Mouse (Mus musculus) embryonic facial prominence, embryonic 10.5 days (tissue): ENCODE data around the gene Itsn1. TPM values are rescaled to one million over a fixed set of nuclear protein-coding genes. Genes with fewer than 3 reads are reported as not detected.

ENCODE experiments used
- DNase-seq: peaks from one replicate; pipeline ENCODE4 v3.0.0-alpha.2; 2017; ENCODE audit warnings: low spot score
- H3K27ac ChIP-seq: fragments of 300-500 bp; sonication (generic); replicated peaks from 2 replicates; pipeline ENCODE4 v1.5.1; 2016; ENCODE audit warnings: mild to moderate bottlenecking
- H3K27me3 ChIP-seq: fragments of 300-500 bp; sonication (generic); replicated peaks from 2 replicates; pipeline ENCODE4 v1.6.1; 2016; ENCODE audit warnings: low read depth, mild to moderate bottlenecking; ENCODE audit not compliant: poor library complexity, severe bottlenecking
- H3K36me3 ChIP-seq: fragments of 300-500 bp; sonication (generic); replicated peaks from 2 replicates; pipeline ENCODE4 v1.6.1; 2016; ENCODE audit warnings: mild to moderate bottlenecking, moderate library complexity
- H3K4me1 ChIP-seq: fragments of 300-500 bp; sonication (generic); 2 replicates; pipeline ENCODE4 v1.6.1; 2016
- H3K4me3 ChIP-seq: fragments of 300-500 bp; sonication (generic); 2 replicates; pipeline ENCODE4 v1.5.1; 2016; ENCODE audit warnings: mild to moderate bottlenecking, moderate library complexity
- H3K9me3 ChIP-seq: fragments of 300-500 bp; sonication (generic); 2 replicates; pipeline ENCODE4 v1.6.1; 2016; ENCODE audit warnings: mild to moderate bottlenecking
- WGBS: fragments of 180-500 bp; shearing (Covaris S2); methylation state at CpG from one replicate; pipeline ENCODE4 v1.1.7; 2016; 5-methylcytosine and 5-hydroxymethylcytosine counted together
- polyA plus RNA-seq: library from polyadenylated mRNA; unstranded; fragments of >200 nt; fragmentation: Nextera tagmentation; extraction: Ambion mirVana; gene quantifications from 2 replicates; pipeline ENCODE4 v1.2.1, GENCODE M21; 2016

Gene Itsn1
- polyA plus RNA-seq, 1 experiment from 2014 or later: 40.1 TPM

DNA sequence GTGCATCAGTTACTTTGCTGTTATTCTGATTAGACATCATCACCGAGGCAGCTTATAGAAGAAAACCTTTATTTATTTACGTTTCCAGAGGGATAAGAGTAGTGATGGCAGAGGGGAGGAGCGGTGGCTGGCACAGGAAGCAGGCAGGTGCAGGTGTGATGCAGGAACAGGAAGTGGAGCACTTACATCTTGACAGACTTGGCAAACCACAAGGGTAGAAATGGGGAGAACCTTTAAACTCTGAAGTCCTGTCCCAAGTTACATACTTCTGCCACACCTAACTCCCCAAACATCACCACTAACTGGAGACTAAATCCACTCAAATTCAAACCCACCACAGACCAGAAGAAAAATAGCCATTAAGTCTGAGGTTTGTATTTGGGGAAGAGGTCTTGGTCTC, 51.7 kb downstream of the Itsn1 start:
- no peak for DNase-seq
- 93% methylated on average over 3 of the region's 3 CpGs for WGBS
- peaks cover 30% of the 10 kb centered on the region for H3K36me3 ChIP-seq
- H3K27me3 ChIP-seq: no peaks in the 10 kb centered on the region
- H3K27ac ChIP-seq: no peak overlapping the region
- H3K9me3 ChIP-seq: no peaks in the 10 kb centered on the region
- 0 out of 2 replicates have a peak, but pooled peaks cover 3% of the 10 kb centered on the region for H3K4me1 ChIP-seq
- no peak overlapping the region for H3K4me3 ChIP-seq

GRCm38 (mm10) chr16:91783191-91783590, 54.1 kb downstream of the Itsn1 start:
- Histone ChIP-seq H3K27me3 (no peaks in the 10 kb centered on the region), H3K9me3 (no peaks in the 10 kb centered on the region), H3K4me3 (no peak overlapping the region), H3K36me3 (peaks cover 53% of the 10 kb centered on the region), H3K4me1 (no peaks in the 10 kb centered on the region), H3K27ac (no peak overlapping the region)
- no peak for DNase-seq
- 92% methylated on average over 7 of the region's 7 CpGs for WGBS

GRCm38 (mm10) chr16:91784298-91784697, 55.2 kb downstream of the Itsn1 start:
- Histone ChIP-seq H3K4me1 (no peaks in the 10 kb centered on the region), H3K27me3 (no peaks in the 10 kb centered on the region), H3K4me3 (no peak overlapping the region), H3K9me3 (no peaks in the 10 kb centered on the region), H3K36me3 (peaks cover 62% of the 10 kb centered on the region), H3K27ac (no peak overlapping the region)
- DNase-seq: no peak
- 80% methylated on average over 6 of the region's 6 CpGs for WGBS

DNA sequence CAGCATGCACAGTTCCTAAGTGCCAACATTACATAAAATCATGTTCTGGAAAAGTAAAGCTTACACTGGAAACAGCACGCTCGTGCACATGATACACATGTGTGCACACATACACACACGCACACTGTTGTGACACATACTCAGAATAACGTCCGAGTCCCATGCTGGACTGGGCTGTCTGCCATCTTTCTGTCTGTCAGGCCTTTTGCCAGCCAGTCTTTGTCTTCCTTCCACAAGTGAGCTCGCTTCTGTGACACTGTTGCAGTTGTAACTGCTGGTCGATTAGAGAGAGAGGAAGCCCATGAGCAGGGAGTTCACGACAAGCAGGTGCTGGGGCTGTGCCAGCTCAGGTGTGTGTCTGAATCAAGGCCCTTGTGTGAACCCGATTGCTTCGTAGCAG, 57.3 kb downstream of the Itsn1 start:
- WGBS: 91% methylated on average over 10 of the region's 10 CpGs

GRCm38 (mm10) chr16:91789728-91790127, 60.6 kb downstream of the Itsn1 start:
- no peak for DNase-seq
- Histone ChIP-seq H3K4me3 (no peak overlapping the region), H3K4me1 (no peaks in the 10 kb centered on the region), H3K27me3 (no peaks in the 10 kb centered on the region), H3K36me3 (peaks cover 80% of the 10 kb centered on the region), H3K9me3 (no peaks in the 10 kb centered on the region), H3K27ac (no peak overlapping the region)
- WGBS: 87% methylated on average over 6 of the region's 6 CpGs

More for the DNA sequence above, 57.3 kb downstream of the Itsn1 start:
- Histone ChIP-seq H3K4me1 (no peaks in the 10 kb centered on the region), H3K27ac (no peak overlapping the region), H3K4me3 (no peak overlapping the region), H3K36me3 (peaks cover 81% of the 10 kb centered on the region), H3K27me3 (no peaks in the 10 kb centered on the region), H3K9me3 (no peaks in the 10 kb centered on the region)
- no peak for DNase-seq

GRCm38 (mm10) chr16:91792477-91793196, 63.6 kb downstream of the Itsn1 start:
- Histone ChIP-seq H3K27ac (no peak overlapping the region), H3K36me3 (peaks cover 74% of the 10 kb centered on the region), H3K27me3 (no peaks in the 10 kb centered on the region), H3K4me3 (no peak overlapping the region), H3K4me1 (no peaks in the 10 kb centered on the region), H3K9me3 (no peaks in the 10 kb centered on the region)
- no peak for DNase-seq
- 79% methylated on average over 8 of the region's 8 CpGs for WGBS

GRCm38 (mm10) chr16:91793507-91794278, 64.6 kb downstream of the Itsn1 start:
- no peak overlapping the region for H3K4me3 ChIP-seq
- no peaks in the 10 kb centered on the region for H3K27me3 ChIP-seq
- H3K9me3 ChIP-seq: no peaks in the 10 kb centered on the region
- 92% methylated on average over 13 of the region's 13 CpGs for WGBS
- H3K4me1 ChIP-seq: no peaks in the 10 kb centered on the region
- H3K36me3 ChIP-seq: peaks cover 65% of the 10 kb centered on the region
- no peak for DNase-seq
- H3K27ac ChIP-seq: no peak overlapping the region

- Histone ChIP-seq H3K4me3 (no peak overlapping the region), H3K4me1 (no peaks in the 10 kb centered on the region), H3K9me3 (no peaks in the 10 kb centered on the region), H3K27me3 (no peaks in the 10 kb centered on the region), H3K27ac (no peak overlapping the region), H3K36me3 (peaks cover 65% of the 10 kb centered on the region)
- DNase-seq: no peak
- 94% methylated on average over 7 of the region's 7 CpGs for WGBS
These were observed 65.2 kb downstream of the Itsn1 start for GRCm38 (mm10) chr16:91794306-91794705.

DNA sequence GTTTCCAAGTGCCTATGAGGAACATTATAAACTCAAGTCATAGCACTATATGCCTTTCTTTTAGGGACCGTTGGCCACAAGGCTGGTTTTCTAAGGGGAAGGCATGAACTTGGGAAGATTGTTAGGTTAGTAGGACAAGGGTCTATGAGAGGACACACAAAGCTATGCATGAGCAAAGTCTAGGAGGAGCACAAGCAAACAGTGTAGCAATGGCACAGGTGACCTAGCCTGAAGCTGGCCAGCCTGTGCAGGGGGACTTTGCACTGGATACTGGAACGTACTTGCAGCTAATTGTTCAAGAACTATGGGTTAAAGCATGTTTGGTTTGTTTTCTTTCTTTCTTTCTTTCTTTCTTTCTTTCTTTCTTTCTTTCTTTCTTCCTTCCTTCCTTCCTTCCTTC, 66.0 kb downstream of the Itsn1 start:
- 93% methylated on average over 2 of the region's 2 CpGs for WGBS
- Histone ChIP-seq H3K4me1 (no peaks in the 10 kb centered on the region), H3K27me3 (no peaks in the 10 kb centered on the region), H3K4me3 (no peak overlapping the region), H3K9me3 (no peaks in the 10 kb centered on the region), H3K36me3 (peaks cover 62% of the 10 kb centered on the region), H3K27ac (no peak overlapping the region)
- no peak for DNase-seq

DNA sequence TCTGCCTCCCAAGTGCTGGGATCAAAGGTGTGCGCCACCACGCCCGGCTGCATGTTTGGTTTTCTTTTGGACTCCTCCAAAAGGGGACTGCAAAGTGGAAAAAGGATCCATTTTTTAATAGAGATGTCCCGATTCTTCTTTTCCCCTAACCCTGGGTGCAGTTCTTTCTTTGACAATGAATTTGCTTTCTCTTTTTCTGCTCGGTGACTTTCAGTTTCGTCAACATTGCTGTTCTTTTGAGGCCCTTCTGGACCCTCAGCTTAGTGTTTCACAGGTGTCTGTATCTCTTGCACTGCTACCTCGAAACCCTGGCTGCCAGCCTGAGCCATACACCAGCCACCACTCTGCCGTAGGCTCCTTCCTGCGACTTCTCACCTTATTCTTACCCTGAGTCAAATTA, 66.5 kb downstream of the Itsn1 start:
- WGBS: 93% methylated on average over 9 of the region's 9 CpGs
- DNase-seq: no peak
- Histone ChIP-seq H3K27me3 (no peaks in the 10 kb centered on the region), H3K4me3 (no peak overlapping the region), H3K9me3 (no peaks in the 10 kb centered on the region), H3K27ac (no peak overlapping the region), H3K36me3 (peaks cover 58% of the 10 kb centered on the region), H3K4me1 (no peaks in the 10 kb centered on the region)

GRCm38 (mm10) chr16:91801426-91801825, 72.3 kb downstream of the Itsn1 start:
- DNase-seq: no peak
- H3K9me3 ChIP-seq: no peaks in the 10 kb centered on the region
- H3K27me3 ChIP-seq: no peaks in the 10 kb centered on the region
- peaks cover 14% of the 10 kb centered on the region for H3K4me1 ChIP-seq
- WGBS: 95% methylated on average over 13 of the region's 13 CpGs
- H3K4me3 ChIP-seq: no peak overlapping the region
- H3K36me3 ChIP-seq: peaks cover 74% of the 10 kb centered on the region
- H3K27ac ChIP-seq: no peak overlapping the region

- Histone ChIP-seq H3K36me3 (peaks cover 76% of the 10 kb centered on the region), H3K4me3 (no peak overlapping the region), H3K27me3 (no peaks in the 10 kb centered on the region), H3K27ac (no peak overlapping the region), H3K9me3 (no peaks in the 10 kb centered on the region), H3K4me1 (peaks cover 14% of the 10 kb centered on the region)
- no peak for DNase-seq
- WGBS: 66% methylated on average over 5 of the region's 5 CpGs
These were observed 73.5 kb downstream of the Itsn1 start for GRCm38 (mm10) chr16:91802461-91803062.

- no peak for DNase-seq
- Histone ChIP-seq H3K4me3 (no peak overlapping the region), H3K27me3 (no peaks in the 10 kb centered on the region), H3K9me3 (no peaks in the 10 kb centered on the region), H3K36me3 (peaks cover 85% of the 10 kb centered on the region), H3K4me1 (peaks cover 14% of the 10 kb centered on the region), H3K27ac (no peak overlapping the region)
- 86% methylated on average over 8 of the region's 8 CpGs for WGBS
These were observed 75.3 kb downstream of the Itsn1 start for GRCm38 (mm10) chr16:91804418-91804817.
